Mouse (Mus musculus): ENCODE results near the gene Actl10.
A peak's percentile ranks its signal among the peaks of the same experiment; 100 is the strongest.

Gene Actl10

DNA sequence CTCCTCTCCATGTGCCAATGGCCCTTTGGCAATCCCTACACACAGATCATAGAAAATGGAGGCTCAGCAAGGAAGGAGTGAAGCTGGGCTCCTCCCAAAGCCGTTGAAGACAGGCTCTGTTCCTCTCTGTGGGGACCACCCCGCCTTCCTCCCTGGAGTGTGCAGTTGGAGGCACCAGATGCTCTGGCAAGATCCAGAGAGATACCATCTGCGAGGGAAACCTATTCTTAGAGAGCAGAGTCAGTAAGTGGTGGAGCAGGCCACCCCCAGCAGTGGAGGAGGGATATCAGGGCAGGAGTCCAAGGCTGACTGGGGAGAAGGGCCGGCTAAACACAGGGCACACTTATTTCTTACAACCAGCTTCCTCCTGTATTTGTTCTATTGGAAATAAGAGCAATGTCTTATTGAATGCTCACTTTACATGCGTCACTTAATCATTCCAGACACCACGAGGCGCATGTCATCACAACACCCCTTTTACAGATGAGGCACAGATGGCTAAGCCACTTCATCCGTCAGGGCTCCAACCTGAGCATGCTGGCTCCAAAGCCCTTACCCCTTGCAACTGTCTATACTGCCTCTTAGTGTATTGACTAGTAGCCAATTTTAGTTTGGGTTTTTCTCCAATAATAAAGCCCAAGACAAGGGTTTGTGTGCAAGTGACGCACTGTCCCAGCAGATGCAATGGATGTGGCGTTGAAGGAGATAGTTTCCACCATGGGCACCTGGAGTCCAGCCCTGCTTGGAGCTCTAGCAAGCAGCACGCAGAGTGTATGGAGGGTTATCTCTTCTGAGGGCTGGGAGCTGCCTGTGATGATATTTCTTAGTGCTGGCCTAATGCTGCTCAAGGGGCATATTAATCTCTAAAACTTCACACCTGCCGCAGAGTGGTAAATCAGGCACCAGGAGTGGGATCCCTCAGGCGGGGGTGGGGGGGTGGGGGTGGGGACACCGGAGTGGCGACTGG is 32.6 kb downstream of the Actl10 start:
- DNase-seq (ENCODE audit: low spot score): no peak

GRCm38 (mm10) chr2:154584931-154585601 is 33.5 kb downstream of the Actl10 start:
- DNase-seq (ENCODE audit: low spot score): no peak

- DNase-seq (ENCODE audit: low spot score): peak; percentile 59
Measured at GRCm38 (mm10) chr2:154586405-154586804, 34.8 kb downstream of the Actl10 start.

DNA sequence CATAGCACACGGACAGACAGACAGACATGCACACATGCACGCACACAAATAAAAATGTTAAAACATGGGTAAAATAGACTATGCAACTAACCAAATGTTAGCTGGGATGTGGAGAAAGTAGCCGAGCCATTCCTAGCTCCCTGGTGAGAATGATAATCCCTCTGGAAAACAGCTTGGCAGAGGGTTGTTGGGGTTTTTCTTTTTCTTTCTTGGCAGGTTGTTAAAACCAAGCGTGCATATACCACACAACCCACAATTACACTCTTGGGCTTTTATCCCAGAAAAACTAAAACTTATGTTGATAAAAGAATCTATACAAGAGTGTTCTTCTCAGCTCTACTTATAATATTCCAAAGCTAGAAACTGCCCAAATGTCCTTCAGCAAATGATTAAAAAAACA is 37.5 kb downstream of the Actl10 start:
- DNase-seq (ENCODE audit: low spot score): no peak

DNA sequence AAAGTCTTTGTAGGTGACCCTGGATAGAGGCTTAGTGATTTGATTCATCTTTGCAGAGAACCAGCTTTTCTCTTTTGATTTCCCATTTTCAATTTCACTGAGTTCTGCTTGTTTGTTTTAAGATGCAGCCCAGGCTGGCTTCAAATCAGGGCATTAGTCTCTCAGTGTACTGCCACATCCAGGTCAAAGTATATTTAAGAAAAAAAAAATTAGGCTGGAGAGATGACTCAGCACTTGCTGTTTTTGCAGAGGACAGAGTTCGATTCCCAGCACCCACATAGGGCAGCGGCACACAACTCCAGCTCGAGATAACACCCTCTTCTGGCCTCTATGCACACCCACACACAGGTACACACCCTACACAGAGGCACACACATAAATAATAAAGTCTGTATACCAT is 39.7 kb downstream of the Actl10 start:
- DNase-seq (ENCODE audit: low spot score): no peak

- peak; percentile 51 for DNase-seq (ENCODE audit: low spot score)
Measured at GRCm38 (mm10) chr2:154593025-154593424, 41.4 kb downstream of the Actl10 start.

GRCm38 (mm10) chr2:154595775-154596174 is 44.2 kb downstream of the Actl10 start:
- no peak for DNase-seq (ENCODE audit: low spot score)

DNA sequence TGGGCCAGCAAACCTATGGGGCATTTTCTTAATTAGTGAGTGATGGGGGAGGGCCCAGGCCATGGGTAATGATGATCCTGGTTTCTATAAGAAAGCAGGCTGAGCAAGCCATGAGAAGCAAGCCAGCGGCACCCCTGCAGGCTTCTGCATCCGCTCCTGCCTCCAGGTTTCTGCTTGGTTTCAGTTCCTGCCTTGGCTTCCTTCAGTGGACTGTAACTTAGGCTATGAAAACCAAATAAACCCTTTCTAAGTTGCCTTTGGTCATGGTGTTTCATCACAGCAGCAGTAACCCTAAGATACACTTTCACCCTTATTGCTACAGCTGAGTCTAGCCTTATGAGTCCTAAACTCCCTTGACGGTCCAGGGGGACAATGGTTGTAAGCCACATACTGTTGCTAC is 45.8 kb downstream of the Actl10 start:
- DNase-seq (ENCODE audit: low spot score): no peak

- DNase-seq (ENCODE audit: low spot score): no peak
Measured at GRCm38 (mm10) chr2:154600586-154600985, 49.0 kb downstream of the Actl10 start.

DNA sequence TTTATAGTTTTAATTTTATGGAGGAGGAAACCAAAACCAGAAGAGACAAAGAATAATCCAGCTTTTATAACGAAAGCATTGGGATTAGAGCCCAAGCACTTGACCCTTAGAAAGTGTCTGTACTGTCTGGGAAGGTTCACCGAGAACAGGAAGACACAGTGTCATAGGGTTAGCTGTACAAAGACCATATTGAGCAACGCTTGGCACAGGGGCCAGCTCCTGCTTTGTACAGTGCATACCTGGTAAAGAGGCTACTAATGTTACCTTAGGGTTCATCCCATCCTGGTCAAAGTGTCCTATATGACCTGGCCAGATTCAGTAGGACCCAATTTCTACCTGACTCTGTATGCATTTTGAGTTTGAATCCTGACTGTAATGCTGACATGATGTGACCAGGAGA is 49.7 kb downstream of the Actl10 start:
- DNase-seq (ENCODE audit: low spot score): no peak
